Mouse (Mus musculus): ENCODE data around the gene Ncoa4.
"Not testable (repeated sequence)": the region's sequence is repeated elsewhere in the genome, so short reads cannot be mapped to it uniquely, and the experiment has no call there.

Gene Ncoa4

DNA sequence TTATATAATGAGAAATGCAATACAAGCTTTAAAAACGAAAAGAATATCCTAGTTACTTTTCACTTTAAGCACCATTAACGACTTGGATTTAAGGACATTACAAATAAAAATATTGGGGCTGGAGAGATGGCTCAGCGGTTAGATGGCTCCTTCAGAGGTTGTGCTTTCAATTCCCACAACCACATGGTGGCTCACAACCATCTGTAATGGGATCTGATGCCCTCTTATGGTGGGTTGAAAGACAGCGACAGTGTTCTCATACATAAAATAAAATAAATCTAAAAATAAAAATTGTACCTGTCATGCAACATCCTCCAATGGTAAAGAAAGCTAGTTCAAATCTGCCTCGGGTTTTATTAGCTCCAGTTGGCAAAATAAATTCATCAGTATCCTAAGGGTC, 33.9 kb downstream of the Ncoa4 start:
- not testable (repeated sequence) for DNase-seq (ENCODE audit: low read depth, low spot score)

GRCm38 (mm10) chr14:32201354-32201753, 41.7 kb downstream of the Ncoa4 start:
- DNase-seq (ENCODE audit: low read depth, low spot score): peak; percentile 14

- peak; percentile 78 for DNase-seq (ENCODE audit: low read depth, low spot score)
These were observed 42.3 kb downstream of the Ncoa4 start, which contains the start of the genes Timm23 and Parg for GRCm38 (mm10) chr14:32201791-32202451. Gene Timm23 (minus strand): TSS chr14:32201898. Gene Parg (plus strand): TSS chr14:32201949.

DNA sequence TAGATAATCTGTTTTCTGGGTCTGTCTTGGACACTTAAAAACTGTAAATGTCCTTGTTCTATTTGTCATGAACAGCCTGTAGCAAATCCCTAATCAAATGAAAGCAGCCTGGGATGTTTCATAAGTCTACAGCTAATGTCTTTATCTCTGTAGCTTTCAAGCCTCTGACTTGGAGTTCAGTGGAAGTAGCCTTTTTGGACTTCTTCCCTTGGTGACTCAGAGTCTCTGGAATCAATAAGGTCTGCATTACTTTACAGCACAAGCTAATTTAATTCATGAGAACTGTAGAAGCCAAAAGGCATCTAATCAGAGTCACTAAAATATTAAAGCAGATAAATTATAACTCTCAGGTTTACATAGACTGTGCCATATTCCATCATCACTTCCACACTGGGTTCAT, 66.9 kb downstream of the Ncoa4 start:
- no peak for DNase-seq (ENCODE audit: low read depth, low spot score)

DNA sequence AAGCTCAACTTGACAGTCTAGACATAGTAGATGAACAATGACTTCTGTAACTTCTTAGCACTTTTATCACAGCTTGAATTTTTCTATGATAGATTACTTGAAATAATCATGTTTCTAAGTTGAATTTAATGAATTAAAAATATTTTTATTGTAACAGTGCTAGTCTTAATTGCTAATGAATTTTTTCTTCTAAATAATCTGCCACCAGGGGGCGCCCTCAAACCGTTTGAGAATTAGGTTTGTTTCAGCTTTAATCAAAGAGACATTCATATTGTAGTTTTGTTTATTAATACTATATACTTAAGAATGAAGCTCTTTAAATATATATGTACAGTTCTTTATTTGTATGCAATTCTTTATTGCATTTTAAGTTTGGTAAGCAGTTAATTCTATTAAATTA, 69.3 kb downstream of the Ncoa4 start:
- DNase-seq (ENCODE audit: low read depth, low spot score): peak; percentile 23

Data from embryo, embryonic 11.5 days (tissue).